Comparison of ENCODE assay signal across 8 mouse cellular contexts in the genomic region with DNA sequence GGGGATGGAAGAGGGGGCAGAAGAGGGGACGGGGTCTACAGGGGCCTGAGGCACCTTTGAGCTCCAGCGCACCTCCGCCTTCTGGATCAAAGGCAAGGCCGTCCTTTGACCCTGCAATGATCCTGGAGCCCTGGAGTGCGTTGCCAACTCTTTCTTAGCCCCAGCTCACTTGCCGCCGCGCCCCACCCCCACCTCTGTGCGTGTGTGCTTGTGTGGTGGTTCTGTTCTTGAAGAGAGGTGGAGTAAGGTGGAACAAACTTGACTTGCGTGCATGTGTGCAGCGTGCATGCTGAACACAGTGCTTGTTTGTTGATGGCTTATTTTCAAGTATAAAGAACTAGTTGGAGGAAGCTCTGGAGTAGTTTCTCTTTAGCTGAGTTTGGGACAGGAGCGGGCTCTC.
DNase-seq lines count a peak whose midpoint lies in the region; ATAC-seq and TF ChIP-seq lines count a peak whose summit lies in the region.

No protein-coding gene starts in this region.

- H3K9ac ChIP-seq in hindbrain, embryonic 12.5 days, result no peak overlapping the region
- H3K9ac ChIP-seq in kidney, embryonic 14.5 days (ENCODE audit: low read depth, low read length), result no peak overlapping the region

- peak overlapping the region; percentile 53; the same call in 1 of the 2 replicates for H3K27ac ChIP-seq in hindbrain, embryonic 10.5 days
- no peak overlapping the region for H3K27ac ChIP-seq in hindbrain, embryonic 12.5 days
- peak overlapping the region; percentile 5; the same call in 1 of the 2 replicates for H3K27ac ChIP-seq in bone marrow, adult 2 months (ENCODE audit: control insufficient read depth, insufficient read depth, low read depth, low read length, poor library complexity)
- H3K27ac ChIP-seq in kidney, embryonic 14.5 days (ENCODE audit: low read depth, low read length), result 0 out of 2 replicates have a peak overlapping the region, but pooled peaks have one; percentile 24

- WGBS in hindbrain, embryonic 10.5 days, result 11% methylated on average over 12 of the region's 12 CpGs
- WGBS in hindbrain, embryonic 12.5 days, result 12% methylated on average over 12 of the region's 12 CpGs
- 23% methylated on average over 12 of the region's 12 CpGs for WGBS in bone marrow, adult 2 months
- 19% methylated on average over 12 of the region's 12 CpGs for WGBS in kidney, embryonic 14.5 days

- no peak overlapping the region for H3K4me3 ChIP-seq in hindbrain, embryonic 10.5 days
- no peak overlapping the region for H3K4me3 ChIP-seq in hindbrain, embryonic 12.5 days
- no peak overlapping the region for H3K4me3 ChIP-seq in bone marrow, adult 2 months (replicated peaks; ENCODE audit: control insufficient read depth, low read depth, low read length)
- H3K4me3 ChIP-seq in kidney, embryonic 14.5 days (ENCODE audit: low read length), result no peak overlapping the region

- ATAC-seq in hindbrain, embryonic 12.5 days (ENCODE audit: low FRiP score), result no peak
- no peak for ATAC-seq in kidney, embryonic 14.5 days (ENCODE audit: low FRiP score, low TSS enrichment)

- H3K9me3 ChIP-seq in hindbrain, embryonic 10.5 days, result no peaks in the 10 kb centered on the region
- no peaks in the 10 kb centered on the region for H3K9me3 ChIP-seq in hindbrain, embryonic 12.5 days (replicated peaks)
- no peaks in the 10 kb centered on the region for H3K9me3 ChIP-seq in kidney, embryonic 14.5 days (ENCODE audit: control insufficient read depth, low read length)

- no peak for DNase-seq in hindbrain, embryonic 10.5 days (ENCODE audit: low spot score)
- DNase-seq in splenic B cell, adult 2 months (ENCODE audit: low read depth, low spot score), result peak; percentile 48
- DNase-seq in cerebellum, adult 8-10 months, result no peak
- no peak for DNase-seq in layer of hippocampus, adult 18-20 months (ENCODE audit: low spot score in 2 of 2)
- DNase-seq in ovary, postnatal 10 days (ENCODE audit: low spot score), result no peak

- TF ChIP-seq POLR2A in bone marrow, adult 2 months (IDR thresholded peaks at IDR 0.05; ENCODE audit: borderline replicate concordance, control insufficient read depth, low read depth, low read length), result no peak

- H3K27me3 ChIP-seq in hindbrain, embryonic 10.5 days (ENCODE audit: insufficient read depth, poor library complexity, severe bottlenecking), result no peaks in the 10 kb centered on the region
- H3K27me3 ChIP-seq in hindbrain, embryonic 12.5 days, result no peaks in the 10 kb centered on the region
- H3K27me3 ChIP-seq in kidney, embryonic 14.5 days (ENCODE audit: control insufficient read depth, insufficient read depth, low read length), result no peaks in the 10 kb centered on the region
- no peaks in the 10 kb centered on the region for H3K27me3 ChIP-seq in splenic B cell, adult 2 months (ENCODE audit: control insufficient read depth, insufficient read depth, low read length, poor library complexity, severe bottlenecking)

- TF ChIP-seq CTCF in bone marrow, adult 2 months (IDR thresholded peaks at IDR 0.05; ENCODE audit: control insufficient read depth, insufficient read depth, low read length), result no peak

- H3K36me3 ChIP-seq in hindbrain, embryonic 10.5 days, result peaks cover 17% of the 10 kb centered on the region
- H3K36me3 ChIP-seq in hindbrain, embryonic 12.5 days, result no peaks in the 10 kb centered on the region; the same call in 1 of the 2 replicates
- no peaks in the 10 kb centered on the region for H3K36me3 ChIP-seq in kidney, embryonic 14.5 days (ENCODE audit: control insufficient read depth, insufficient read depth, low read length)
- H3K36me3 ChIP-seq in splenic B cell, adult 2 months (ENCODE audit: control insufficient read depth, insufficient read depth, low read length, poor library complexity, severe bottlenecking), result no peaks in the 10 kb centered on the region

- H3K4me2 ChIP-seq in hindbrain, embryonic 12.5 days (replicated peaks), result no peak overlapping the region
- peak overlapping the region; percentile 5; the same call in 1 of the 2 replicates for H3K4me2 ChIP-seq in kidney, embryonic 14.5 days (replicated peaks; ENCODE audit: low read depth, low read length)

- peaks cover 59% of the 10 kb centered on the region for H3K4me1 ChIP-seq in hindbrain, embryonic 10.5 days (replicated peaks)
- peaks cover 48% of the 10 kb centered on the region for H3K4me1 ChIP-seq in hindbrain, embryonic 12.5 days
- H3K4me1 ChIP-seq in bone marrow, adult 2 months (ENCODE audit: control insufficient read depth, insufficient read depth, low read length), result peaks cover 9% of the 10 kb centered on the region
- peaks cover 43% of the 10 kb centered on the region for H3K4me1 ChIP-seq in kidney, embryonic 14.5 days (ENCODE audit: control insufficient read depth, insufficient read depth, low read length)
